Mouse (Mus musculus) embryonic stem cell, embryonic (primary cell): ENCODE results near the gene Ubap1.

Experiments
- CTCF ChIA-PET, 4 experiments: fragments of 300-600 bp in 2 of 4; fragments of 350-600 bp in 2 of 4; sonication (Branson Sonifier 250); formaldehyde crosslinking; loops; one replicate each; lab custom pipeline; 2022; ENCODE audit warnings: inconsistent platforms in 2 of 4; lab: Charles Lee
- POLR2A ChIA-PET, 4 experiments: fragments of 300-600 bp in 2 of 4; fragments of 350-600 bp in 2 of 4; sonication (Branson Sonifier 250); formaldehyde crosslinking; loops; one replicate each; lab custom pipeline; 2022; ENCODE audit warnings: antibody characterized with exemption in 4 of 4, inconsistent platforms in 1 of 4; lab: Charles Lee

Ubap1 gene

GRCm38 (mm10) chr4:41387755-41388469 is 39.1 kb downstream of the Ubap1 start:
- CTCF ChIA-PET: interaction anchor here in 2 of 4 experiments (0.5 to 1.0 kb wide), 3 partner anchors 100 to 320 kb away, joined by 3 read pairs; no protein-coding TSS in a partner anchor
- POLR2A ChIA-PET: interaction anchor here in 2 of 4 experiments (0.6 to 2.0 kb wide), 8 partner anchors 9 to 114 kb away, joined by 3 to 7 read pairs (median 3); partner anchors contain the start of gene Ubap1 (in 1 of the 2)

DNA sequence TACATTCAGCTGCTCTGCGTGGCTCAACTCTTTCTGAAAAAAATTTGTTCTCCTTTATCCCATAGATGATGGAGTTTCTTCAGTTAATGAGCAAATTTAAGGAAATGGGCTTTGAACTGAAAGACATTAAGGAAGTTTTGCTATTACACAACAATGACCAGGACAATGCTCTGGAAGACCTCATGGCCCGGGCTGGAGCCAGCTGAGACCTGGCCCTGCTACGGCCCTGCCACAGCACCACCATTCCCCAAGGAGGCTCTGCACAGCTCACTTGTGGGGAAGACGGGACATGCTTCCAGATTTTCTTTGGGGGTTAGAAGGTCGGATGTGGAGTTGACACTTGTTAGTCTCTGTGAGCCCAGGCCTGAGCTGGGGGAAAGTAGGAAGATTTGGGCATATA is 39.8 kb downstream of the Ubap1 start:
- CTCF ChIA-PET: interaction anchor here in 1 of 4 experiments (0.5 to 1.0 kb wide), 2 partner anchors 101 to 319 kb away, joined by 3 read pairs; no protein-coding TSS in a partner anchor

GRCm38 (mm10) chr4:41389240-41389639 is 40.4 kb downstream of the Ubap1 start:
- CTCF ChIA-PET: no interaction called here
- POLR2A ChIA-PET: interaction anchor here in 1 of 4 experiments (1.1 to 1.7 kb wide), 2 partner anchors 23 to 41 kb away, joined by 3 to 4 read pairs; partner anchors contain the start of gene Ubap1

More for the DNA sequence above, 39.8 kb downstream of the Ubap1 start:
- POLR2A ChIA-PET: interaction anchor here in 2 of 4 experiments (0.6 to 1.7 kb wide), 5 partner anchors 9 to 113 kb away, joined by 3 to 4 read pairs (median 3); no protein-coding TSS in a partner anchor

GRCm38 (mm10) chr4:41390122-41390521 is 41.3 kb downstream of the Ubap1 start:
- CTCF ChIA-PET: interaction anchor here (0.5 to 1.9 kb wide), 33 partner anchors 8 to 389 kb away, joined by 3 to 19 read pairs (median 4); partner anchors contain the start of genes Rpp25l (in 1 of the 4) and Ubap1 (in 1 of the 4)
- POLR2A ChIA-PET: interaction anchor here in 3 of 4 experiments (0.6 to 1.9 kb wide), 12 partner anchors 10 to 256 kb away, joined by 3 to 9 read pairs (median 4); partner anchors contain the start of genes Ubap1 (in 1 of the 3) and Ubap2 (in 1 of the 3)

- POLR2A ChIA-PET: interaction anchor here in 2 of 4 experiments (0.6 to 1.9 kb wide), 4 partner anchors 9 to 122 kb away, joined by 3 to 7 read pairs (median 4); no protein-coding TSS in a partner anchor
- CTCF ChIA-PET: interaction anchor here in 2 of 4 experiments (1.4 to 1.9 kb wide), 5 partner anchors 11 to 262 kb away, joined by 4 to 11 read pairs (median 5); partner anchors contain the start of gene Ubap1 (in 1 of the 2)
These were observed 42.2 kb downstream of the Ubap1 start for GRCm38 (mm10) chr4:41391015-41391414.

DNA sequence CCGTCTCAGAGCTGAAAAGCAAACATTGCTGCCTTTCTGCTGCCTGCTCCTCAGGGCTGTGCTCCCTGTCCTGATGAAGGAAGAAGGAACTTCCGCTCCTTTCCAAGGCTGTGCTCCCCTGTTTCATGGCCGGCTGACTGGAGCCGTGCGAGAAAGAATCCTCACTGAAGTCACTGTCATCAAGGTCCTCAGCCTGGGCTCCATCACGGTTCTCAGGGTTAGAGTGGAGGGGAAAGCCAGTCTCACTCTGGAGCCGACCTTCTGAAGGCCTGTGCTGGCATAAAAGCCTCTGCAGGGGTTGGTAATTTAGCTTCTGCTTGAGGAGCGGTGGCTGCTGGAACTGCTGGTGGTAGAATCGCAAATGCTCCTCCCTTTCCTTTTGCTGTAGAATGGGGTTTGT is 45.9 kb downstream of the Ubap1 start:
- POLR2A ChIA-PET: interaction anchor here in 3 of 4 experiments (0.7 to 1.4 kb wide), 6 partner anchors 11 to 190 kb away, joined by 3 to 5 read pairs (median 3); partner anchors contain the start of gene Ubap1 (in 1 of the 3)
- CTCF ChIA-PET: interaction anchor here in 2 of 4 experiments (0.7 kb wide), 2 partner anchors 16 to 58 kb away, joined by 3 to 4 read pairs; no protein-coding TSS in a partner anchor

GRCm38 (mm10) chr4:41398353-41398752 is 49.6 kb downstream of the Ubap1 start:
- ChIA-PET CTCF (no interaction called here), POLR2A (interaction anchor here in 1 of 4 experiments (0.9 to 1.1 kb wide), 2 partner anchors 12 to 13 kb away, joined by 3 to 4 read pairs; no protein-coding TSS in a partner anchor)

DNA sequence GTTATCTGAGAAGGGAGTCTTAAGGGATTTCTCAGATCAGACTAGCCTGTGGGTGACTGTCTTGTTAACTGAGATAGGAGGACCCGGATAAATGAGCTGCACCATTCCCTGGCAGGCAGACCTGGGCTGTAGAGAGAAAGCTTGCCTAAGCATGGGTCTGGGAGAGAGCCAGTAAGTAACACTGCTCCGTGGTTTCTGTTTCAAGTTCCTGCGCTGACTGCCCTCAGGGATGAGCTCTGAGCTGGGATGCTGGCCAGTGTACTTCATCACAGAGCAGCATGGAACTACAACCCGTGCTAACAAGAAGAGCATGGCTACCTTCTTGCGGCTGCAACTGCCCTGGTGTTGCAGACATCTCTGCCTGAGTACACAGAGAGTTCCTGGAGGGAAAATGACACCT is 51.1 kb downstream of the Ubap1 start:
- POLR2A ChIA-PET: interaction anchor here in 1 of 4 experiments (0.7 to 2.3 kb wide), 4 partner anchors 9 to 42 kb away, joined by 3 to 7 read pairs (median 4); no protein-coding TSS in a partner anchor

DNA sequence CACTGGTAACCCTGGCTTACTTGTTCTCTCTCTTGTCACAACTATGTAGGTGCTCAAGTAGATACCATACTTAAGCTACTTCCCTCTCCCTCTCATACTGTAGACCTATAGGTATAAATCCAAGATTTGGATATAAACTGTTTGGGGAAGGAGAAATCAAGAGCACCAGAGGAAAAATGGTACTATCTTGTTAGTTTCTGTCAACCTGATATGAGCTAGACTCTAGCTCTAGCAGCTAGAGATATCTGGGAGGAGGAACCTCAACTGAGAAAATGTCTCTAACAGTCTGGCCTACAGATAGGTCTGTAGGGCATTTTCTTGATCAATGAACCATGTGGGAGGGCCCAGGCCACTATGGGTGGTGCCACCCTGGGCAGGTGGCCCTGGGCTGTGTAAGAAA is 52.4 kb downstream of the Ubap1 start:
- POLR2A ChIA-PET: interaction anchor here in 2 of 4 experiments (0.5 to 2.3 kb wide), 9 partner anchors 9 to 68 kb away, joined by 3 to 7 read pairs (median 4); no protein-coding TSS in a partner anchor
- CTCF ChIA-PET: no interaction called here

More for the DNA sequence above, 51.1 kb downstream of the Ubap1 start:
- CTCF ChIA-PET: interaction anchor here in 1 of 4 experiments (0.6 kb wide), 1 partner anchor 104 kb away, joined by 3 read pairs; no protein-coding TSS in a partner anchor

GRCm38 (mm10) chr4:41401573-41401972 is 52.8 kb downstream of the Ubap1 start:
- CTCF ChIA-PET: no interaction called here

GRCm38 (mm10) chr4:41406597-41406996 is 57.8 kb downstream of the Ubap1 start:
- POLR2A ChIA-PET: interaction anchor here in 1 of 4 experiments (1.3 to 1.4 kb wide), 2 partner anchors 49 to 282 kb away, joined by 3 to 4 read pairs; partner anchors contain the start of gene Nol6
- CTCF ChIA-PET: interaction anchor here in 1 of 4 experiments (0.7 kb wide), 1 partner anchor 17 kb away, joined by 3 read pairs; no protein-coding TSS in a partner anchor

More at GRCm38 (mm10) chr4:41401573-41401972, 52.8 kb downstream of the Ubap1 start:
- POLR2A ChIA-PET: interaction anchor here in 2 of 4 experiments (0.6 to 2.3 kb wide), 6 partner anchors 8 to 302 kb away, joined by 3 to 7 read pairs (median 4); no protein-coding TSS in a partner anchor

DNA sequence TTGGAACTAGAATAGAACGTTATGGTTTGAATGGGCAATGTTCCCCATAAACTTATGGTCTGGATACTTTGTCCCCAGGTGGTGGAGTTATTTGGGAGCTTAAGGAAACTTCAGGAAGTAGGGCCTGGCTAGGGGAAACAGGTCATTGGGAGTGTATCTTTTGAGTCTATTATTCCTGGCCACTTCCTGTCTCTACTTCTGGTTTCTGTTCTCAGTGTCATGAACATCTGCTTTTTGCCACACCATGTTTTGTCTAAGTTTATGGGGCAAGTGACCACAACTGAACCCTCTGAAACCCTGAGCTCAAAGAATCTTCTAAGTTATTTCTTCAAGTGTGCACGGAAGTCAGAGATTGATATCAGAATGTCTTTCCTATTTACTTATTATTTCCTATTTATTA is 58.6 kb downstream of the Ubap1 start:
- CTCF ChIA-PET: no interaction called here
- POLR2A ChIA-PET: interaction anchor here in 1 of 4 experiments (1.3 to 1.4 kb wide), 2 partner anchors 49 to 283 kb away, joined by 3 to 4 read pairs; partner anchors contain the start of gene Nol6

GRCm38 (mm10) chr4:41409341-41409740 is 60.5 kb downstream of the Ubap1 start:
- ChIA-PET POLR2A (interaction anchor here in 3 of 4 experiments (0.5 to 1.5 kb wide), 13 partner anchors 8 to 388 kb away, joined by 3 to 6 read pairs (median 3); partner anchors contain the start of genes Dnaic1 (in 1 of the 3), Fam219a (in 1 of the 3), Nudt2 (in 1 of the 3) and Ubap2 (in 1 of the 3)), CTCF (interaction anchor here in 2 of 4 experiments (0.5 to 1.6 kb wide), 3 partner anchors 19 to 1735 kb away, joined by 3 to 5 read pairs (median 3); no protein-coding TSS in a partner anchor)

DNA sequence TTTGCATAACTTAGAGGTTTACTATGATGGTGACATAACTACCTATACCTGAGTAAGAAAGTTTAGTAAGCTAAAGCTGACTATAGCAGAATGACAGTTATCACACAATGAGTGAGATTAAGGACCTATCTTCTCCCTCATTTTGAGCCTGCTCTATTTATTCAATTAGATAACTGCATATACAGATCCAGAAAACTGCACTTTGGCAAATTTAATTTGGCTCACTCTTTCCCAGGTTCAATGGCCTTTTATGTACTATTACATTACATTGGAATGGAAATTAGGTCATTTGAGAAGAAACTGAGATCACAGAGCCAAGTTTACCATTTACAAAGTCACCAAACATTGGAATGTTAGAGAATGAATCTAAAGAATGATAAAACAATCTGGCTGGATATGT is 68.2 kb downstream of the Ubap1 start:
- ChIA-PET CTCF (interaction anchor here in 1 of 4 experiments (1.2 kb wide), 1 partner anchor 87 kb away, joined by 4 read pairs; no protein-coding TSS in a partner anchor), POLR2A (no interaction called here)

- ChIA-PET CTCF (interaction anchor here in 2 of 4 experiments (0.6 to 0.7 kb wide), 2 partner anchors 46 to 190 kb away, joined by 3 read pairs; no protein-coding TSS in a partner anchor), POLR2A (interaction anchor here in 2 of 4 experiments (1.1 to 1.5 kb wide), 5 partner anchors 24 to 101 kb away, joined by 3 to 5 read pairs (median 3); partner anchors contain the start of genes AI464131 (in 1 of the 2), Kif24 (in 1 of the 2) and Nudt2 (in 1 of the 2))
These were observed 90.1 kb downstream of the Ubap1 start for GRCm38 (mm10) chr4:41438931-41439330.
